Mouse (Mus musculus): Measurements from ENCODE around the gene Eef1akmt3.
A peak's percentile ranks its signal among the peaks of the same experiment; 100 is the strongest.

Eef1akmt3 gene

GRCm38 (mm10) chr10:127049395-127050118, 8.2 kb upstream of the Eef1akmt3 start:
- DNase-seq = no peak

- DNase-seq = no peak
Measured at GRCm38 (mm10) chr10:127048608-127049394, 7.5 kb upstream of the Eef1akmt3 start.

- DNase-seq = no peak
Measured at GRCm38 (mm10) chr10:127047954-127048353, 6.6 kb upstream of the Eef1akmt3 start, which contains the start of gene Cyp27b1. Cyp27b1 (plus strand) TSS chr10:127048250.

GRCm38 (mm10) chr10:127043187-127043586, 1.9 kb upstream of the Eef1akmt3 start:
- DNase-seq = no peak

- no peak for DNase-seq
Measured at GRCm38 (mm10) chr10:127042468-127043115, 1.3 kb upstream of the Eef1akmt3 start.

- peak; percentile 84 for DNase-seq
Measured at GRCm38 (mm10) chr10:127041774-127042338, 543 bp upstream of the Eef1akmt3 start.

GRCm38 (mm10) chr10:127040569-127041214, 621 bp downstream of the Eef1akmt3 start:
- no peak for DNase-seq

- DNase-seq = no peak
Measured at GRCm38 (mm10) chr10:127037641-127038040, 3.7 kb downstream of the Eef1akmt3 start.

GRCm38 (mm10) chr10:127036273-127036672, 5.0 kb downstream of the Eef1akmt3 start:
- no peak for DNase-seq

GRCm38 (mm10) chr10:127033301-127033741, 8.0 kb downstream of the Eef1akmt3 start:
- DNase-seq = no peak

GRCm38 (mm10) chr10:127030336-127031296, 10.7 kb downstream of the Eef1akmt3 start, which contains the start of gene Tsfm:
Tsfm (minus strand) TSS chr10:127030840.
- peak; percentile 93 for DNase-seq

- no peak for DNase-seq
Measured at GRCm38 (mm10) chr10:127018422-127018821, 22.9 kb downstream of the Eef1akmt3 start.

- DNase-seq = no peak
Measured at GRCm38 (mm10) chr10:127017071-127017470, 24.2 kb downstream of the Eef1akmt3 start.

GRCm38 (mm10) chr10:127016488-127016887, 24.8 kb downstream of the Eef1akmt3 start:
- DNase-seq = no peak

GRCm38 (mm10) chr10:127003806-127004205, 37.5 kb downstream of the Eef1akmt3 start:
- no peak for DNase-seq

- DNase-seq = no peak
Measured at GRCm38 (mm10) chr10:127003334-127003733, 38.0 kb downstream of the Eef1akmt3 start.

- no peak for DNase-seq
Measured at GRCm38 (mm10) chr10:127002765-127003164, 38.5 kb downstream of the Eef1akmt3 start.

GRCm38 (mm10) chr10:127002056-127002455, 39.3 kb downstream of the Eef1akmt3 start:
- DNase-seq = no peak

- no peak for DNase-seq
Measured at GRCm38 (mm10) chr10:127001297-127001696, 40.0 kb downstream of the Eef1akmt3 start.

GRCm38 (mm10) chr10:127000529-127000928, 40.8 kb downstream of the Eef1akmt3 start, which contains the start of gene Avil:
Avil (plus strand) TSS chr10:127000709.
- DNase-seq = no peak
